Mouse (Mus musculus): ENCODE measurements at regions not wholly inside any gene's neighbourhood (a gene's known extent, or its start where the extent isn't known, plus 50 kb on each side); places are given as distances from the start of the nearest gene placed in this dataset.

- TF ChIP-seq ZC3H11A (IDR thresholded peaks at IDR 0.05; ENCODE audit: borderline replicate concordance, low read depth, low read length) (no peak), CHD2 (IDR thresholded peaks at IDR 0.05; ENCODE audit: low read depth, low read length) (no peak), MAFK (IDR thresholded peaks at IDR 0.05; ENCODE audit: insufficient read depth, low read depth, low read length) (no peak), ZNF384 (IDR thresholded peaks at IDR 0.05; ENCODE audit: low read depth, low read length) (no peak)
Observed at GRCm38 (mm10) chr17:4176524-4176923, 480.5 kb upstream of the Nox3 start.

Measured in ES-E14 (cell line).